Mouse (Mus musculus): ENCODE results near the gene Ociad1. TPM values are rescaled to one million over a fixed set of nuclear protein-coding genes. Genes with fewer than 3 reads are reported as not detected.

Gene Ociad1
- polyA plus RNA-seq, 1 experiment: 34.2 TPM

- WGBS: 75% methylated on average over 5 of the region's 5 CpGs
- Histone ChIP-seq H3K4me3 (ENCODE audit: extremely low read depth, insufficient read depth, insufficient read length) (no peak overlapping the region), H3K27ac (ENCODE audit: insufficient read depth, low read length) (no peak overlapping the region), H3K27me3 (ENCODE audit: control insufficient read depth, insufficient read depth, low read length) (no peaks in the 10 kb centered on the region), H3K4me1 (ENCODE audit: control insufficient read depth, insufficient read depth, insufficient read length) (no peaks in the 10 kb centered on the region; the same call in 1 of the 2 replicates), H3K36me3 (ENCODE audit: control insufficient read depth, insufficient read depth, low read length) (no peaks in the 10 kb centered on the region)
- DNase-seq (ENCODE audit: low read depth in 1 of 2, low spot score in 2 of 2): no peak
- TF ChIP-seq CTCF (IDR thresholded peaks at IDR 0.05; ENCODE audit: extremely low read depth, insufficient read depth, insufficient read length, insufficient replicate concordance): no peak
- TF ChIP-seq POLR2A (IDR thresholded peaks at IDR 0.05; ENCODE audit: low read depth, low read length): no peak
Measured at GRCm38 (mm10) chr5:73355393-73355792, 62.8 kb downstream of the Ociad1 start.

GRCm38 (mm10) chr5:73359134-73359751, 66.7 kb downstream of the Ociad1 start:
- Histone ChIP-seq H3K36me3 (ENCODE audit: control insufficient read depth, insufficient read depth, low read length) (no peaks in the 10 kb centered on the region), H3K4me1 (ENCODE audit: control insufficient read depth, insufficient read depth, insufficient read length) (no peaks in the 10 kb centered on the region; the same call in 1 of the 2 replicates), H3K27ac (ENCODE audit: insufficient read depth, low read length) (no peak overlapping the region), H3K4me3 (ENCODE audit: extremely low read depth, insufficient read depth, insufficient read length) (no peak overlapping the region), H3K27me3 (ENCODE audit: control insufficient read depth, insufficient read depth, low read length) (0 out of 2 replicates have a peak, but pooled peaks cover 1% of the 10 kb centered on the region)
- WGBS: 77% methylated on average over 6 of the region's 6 CpGs
- DNase-seq (ENCODE audit: low read depth in 1 of 2, low spot score in 2 of 2): no peak
- TF ChIP-seq CTCF (IDR thresholded peaks at IDR 0.05; ENCODE audit: extremely low read depth, insufficient read depth, insufficient read length, insufficient replicate concordance) (no peak), POLR2A (IDR thresholded peaks at IDR 0.05; ENCODE audit: low read depth, low read length) (no peak)

GRCm38 (mm10) chr5:73359752-73360141, 67.2 kb downstream of the Ociad1 start:
- H3K27ac ChIP-seq (ENCODE audit: insufficient read depth, low read length): no peak overlapping the region
- DNase-seq (ENCODE audit: low read depth in 1 of 2, low spot score in 2 of 2): no peak
- no peaks in the 10 kb centered on the region; the same call in 1 of the 2 replicates for H3K4me1 ChIP-seq (ENCODE audit: control insufficient read depth, insufficient read depth, insufficient read length)
- H3K36me3 ChIP-seq (ENCODE audit: control insufficient read depth, insufficient read depth, low read length): no peaks in the 10 kb centered on the region
- 0 out of 2 replicates have a peak, but pooled peaks cover 1% of the 10 kb centered on the region for H3K27me3 ChIP-seq (ENCODE audit: control insufficient read depth, insufficient read depth, low read length)
- TF ChIP-seq CTCF (IDR thresholded peaks at IDR 0.05; ENCODE audit: extremely low read depth, insufficient read depth, insufficient read length, insufficient replicate concordance) (no peak), POLR2A (IDR thresholded peaks at IDR 0.05; ENCODE audit: low read depth, low read length) (no peak)
- H3K4me3 ChIP-seq (ENCODE audit: extremely low read depth, insufficient read depth, insufficient read length): no peak overlapping the region
- WGBS: 42% methylated on average over 12 of the region's 12 CpGs

GRCm38 (mm10) chr5:73360240-73360639, 67.7 kb downstream of the Ociad1 start:
- 40% methylated on average over 12 of the region's 12 CpGs for WGBS
- 0 out of 2 replicates have a peak, but pooled peaks cover 1% of the 10 kb centered on the region for H3K27me3 ChIP-seq (ENCODE audit: control insufficient read depth, insufficient read depth, low read length)
- no peak for TF ChIP-seq CTCF (IDR thresholded peaks at IDR 0.05; ENCODE audit: extremely low read depth, insufficient read depth, insufficient read length, insufficient replicate concordance)
- TF ChIP-seq POLR2A (IDR thresholded peaks at IDR 0.05; ENCODE audit: low read depth, low read length): no peak
- H3K4me3 ChIP-seq (ENCODE audit: extremely low read depth, insufficient read depth, insufficient read length): no peak overlapping the region
- DNase-seq (ENCODE audit: low read depth in 1 of 2, low spot score in 2 of 2): no peak
- H3K4me1 ChIP-seq (ENCODE audit: control insufficient read depth, insufficient read depth, insufficient read length): no peaks in the 10 kb centered on the region; the same call in 1 of the 2 replicates
- no peaks in the 10 kb centered on the region for H3K36me3 ChIP-seq (ENCODE audit: control insufficient read depth, insufficient read depth, low read length)
- no peak overlapping the region for H3K27ac ChIP-seq (ENCODE audit: insufficient read depth, low read length)

GRCm38 (mm10) chr5:73362338-73362737, 69.8 kb downstream of the Ociad1 start:
- H3K36me3 ChIP-seq (ENCODE audit: control insufficient read depth, insufficient read depth, low read length): no peaks in the 10 kb centered on the region
- H3K4me3 ChIP-seq (ENCODE audit: extremely low read depth, insufficient read depth, insufficient read length): no peak overlapping the region
- 80% methylated on average over 7 of the region's 7 CpGs for WGBS
- no peak overlapping the region for H3K27ac ChIP-seq (ENCODE audit: insufficient read depth, low read length)
- no peak for DNase-seq (ENCODE audit: low read depth in 1 of 2, low spot score in 2 of 2)
- H3K27me3 ChIP-seq (ENCODE audit: control insufficient read depth, insufficient read depth, low read length): 0 out of 2 replicates have a peak, but pooled peaks cover 1% of the 10 kb centered on the region
- H3K4me1 ChIP-seq (ENCODE audit: control insufficient read depth, insufficient read depth, insufficient read length): no peaks in the 10 kb centered on the region; the same call in 1 of the 2 replicates
- no peak for TF ChIP-seq POLR2A (IDR thresholded peaks at IDR 0.05; ENCODE audit: low read depth, low read length)
- no peak for TF ChIP-seq CTCF (IDR thresholded peaks at IDR 0.05; ENCODE audit: extremely low read depth, insufficient read depth, insufficient read length, insufficient replicate concordance)

GRCm38 (mm10) chr5:73362791-73363190, 70.2 kb downstream of the Ociad1 start:
- Histone ChIP-seq H3K27ac (ENCODE audit: insufficient read depth, low read length) (no peak overlapping the region), H3K4me3 (ENCODE audit: extremely low read depth, insufficient read depth, insufficient read length) (no peak overlapping the region), H3K4me1 (ENCODE audit: control insufficient read depth, insufficient read depth, insufficient read length) (no peaks in the 10 kb centered on the region; the same call in 1 of the 2 replicates), H3K36me3 (ENCODE audit: control insufficient read depth, insufficient read depth, low read length) (no peaks in the 10 kb centered on the region), H3K27me3 (ENCODE audit: control insufficient read depth, insufficient read depth, low read length) (0 out of 2 replicates have a peak, but pooled peaks cover 1% of the 10 kb centered on the region)
- no peak for DNase-seq (ENCODE audit: low read depth in 1 of 2, low spot score in 2 of 2)
- TF ChIP-seq POLR2A (IDR thresholded peaks at IDR 0.05; ENCODE audit: low read depth, low read length) (no peak), CTCF (IDR thresholded peaks at IDR 0.05; ENCODE audit: extremely low read depth, insufficient read depth, insufficient read length, insufficient replicate concordance) (no peak)
- 89% methylated on average over 5 of the region's 5 CpGs for WGBS

Other genes with a start within 250 kb of the Ociad1 start
- gene Fryl, start 36.2 kb upstream of the Ociad1 start, polyA plus RNA-seq (2012; rRNA removed): 72.3 and 96.7 TPM in 2 replicates
- 0.05 and 0.14 TPM in 2 replicates for gene Ociad2, start 48.2 kb downstream of the Ociad1 start, polyA plus RNA-seq (2012; rRNA removed)
- gene Cwh43, start 113.3 kb downstream of the Ociad1 start, polyA plus RNA-seq (2012; rRNA removed): not detected in 2 replicates
- gene Dcun1d4, start 188.2 kb downstream of the Ociad1 start, polyA plus RNA-seq (2012; rRNA removed): 1.2 and 1.3 TPM in 2 replicates